Mouse (Mus musculus) megakaryocyte, embryonic 14.5 days (primary cell): ENCODE measurements at regions not wholly inside any gene's neighbourhood (a gene's known extent, or its start where the extent isn't known, plus 50 kb on each side); places are given as distances from the start of the nearest gene placed in this dataset.

Experiments used
- FLI1 ChIP-seq: IDR thresholded peaks from 2 replicates; pipeline ENCODE4 v1.6.1; 2012; ENCODE audit warnings: low read length, inconsistent platforms, mixed read lengths
- GATA1 ChIP-seq: IDR thresholded peaks from 3 replicates; pipeline ENCODE4 v1.6.1; 2012; ENCODE audit warnings: mixed read lengths, low read length, inconsistent platforms, borderline replicate concordance

GRCm38 (mm10) chr12:15586706-15587442 lies 229.8 kb downstream of the Trib2 start:
- TF ChIP-seq GATA1 (no peak), FLI1 (no peak)
